Mouse (Mus musculus) spleen, adult 10 weeks (tissue): ENCODE results near the gene Erg28. TPM values are rescaled to one million over a fixed set of nuclear protein-coding genes. Genes with fewer than 3 reads are reported as not detected.

Source experiments
- polyA plus RNA-seq: library from polyadenylated mRNA; stranded (reverse); fragments of 350-450 nt; fragmentation: Illumina TruSeq; extraction: RNeasy Lipid Tissue Mini Kit (QIAGEN cat#74804); gene quantifications from one replicate; pipeline ENCODE4 v1.2.3, GENCODE M21; 2015; ENCODE audit warnings: low replicate concordance; ENCODE audit not compliant: insufficient read depth

The Erg28 gene
- 48.4 TPM for polyA plus RNA-seq

GRCm38 (mm10) chr12:85824438-85825264 is at the start of gene Erg28, which contains the start of gene Ttll5:
Erg28 (minus strand) TSS chr12:85824550.
Ttll5 (plus strand) TSS chr12:85824659.

Other genes with a start within 250 kb of the Erg28 start
- 5.3 TPM for gene Jdp2, start 225.5 kb downstream of the Erg28 start, polyA plus RNA-seq
- 16.2 TPM for gene Batf, start 137.9 kb downstream of the Erg28 start, polyA plus RNA-seq
- 1.6 TPM for gene Flvcr2, start 78.0 kb downstream of the Erg28 start, polyA plus RNA-seq
- 11.0 TPM for gene Ttll5, start 109 bp upstream of the Erg28 start, polyA plus RNA-seq